24 mouse cellular contexts compared by ENCODE assay signal in the genomic region with DNA sequence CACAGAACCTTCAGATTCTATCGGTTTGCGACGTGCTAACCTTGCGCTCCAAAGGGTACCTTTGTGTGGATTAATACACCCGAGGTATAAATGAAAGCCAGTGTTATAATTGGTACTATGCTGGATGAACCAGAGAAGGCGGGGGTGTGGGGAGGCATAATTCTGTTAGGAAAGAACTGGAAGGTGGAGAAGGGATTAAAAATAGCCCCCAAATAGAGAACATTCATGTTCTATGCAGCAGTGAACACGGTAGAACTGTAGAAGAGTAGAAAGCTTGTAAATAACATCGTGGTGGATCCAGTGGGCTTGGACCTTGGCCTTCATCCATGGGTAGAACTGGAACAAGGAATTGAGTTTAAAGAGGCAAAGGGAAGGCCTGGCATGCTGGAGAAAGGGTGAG. TPM values are rescaled to one million over a fixed set of nuclear protein-coding genes. Genes with fewer than 3 reads are reported as not detected.
DNase-seq lines count a peak whose midpoint lies in the region; ATAC-seq and TF ChIP-seq lines count a peak whose summit lies in the region.
"Had no signal": no experiment of that assay in that cellular context is flagged by ENCODE, and none has a peak within 500 bp of the region (broad histone marks: within the 10 kb centered on the region; RNA-seq: fewer than 3 reads in every experiment).

No protein-coding gene starts in this region.

- H3K9ac ChIP-seq in heart, embryonic 12.5 days = no peak overlapping the region
- H3K9ac ChIP-seq in midbrain, embryonic 11.5 days (ENCODE audit: low read length) = no peak overlapping the region
- H3K9ac ChIP-seq in midbrain, postnatal 0 days (replicated peaks; ENCODE audit: low read length, poor library complexity, severe bottlenecking) = no peak overlapping the region

- TF ChIP-seq CTCF in midbrain, postnatal 0 days (IDR thresholded peaks at IDR 0.05) = no peak

- no peak for DNase-seq in frontal cortex, adult 2 months (ENCODE audit: extremely low spot score in 1 of 2, low spot score in 1 of 2)
- peak; percentile 83 for DNase-seq in heart, adult 11 months
- peak; percentile 59 for DNase-seq in midbrain, embryonic 11.5 days (ENCODE audit: low spot score, missing footprints)
- DNase-seq in midbrain, postnatal 0 days (ENCODE audit: low spot score) = no peak
- DNase-seq in right cerebral cortex, adult 18-20 months = peak; percentile 11
- DNase-seq in right cerebral cortex, postnatal 4 days = no peak
- DNase-seq: adrenal gland, adult 2 months; adrenal gland, adult 8-10 months; adrenal gland, postnatal 10 days; adrenal gland, postnatal 14 days; adrenal gland, postnatal 25 days; adrenal gland, postnatal 36 days; B cell, adult 2 months; cerebellum, adult 11 months; cerebellum, adult 11-12 months had no signal

- no peaks in the 10 kb centered on the region for H3K36me3 ChIP-seq in heart, embryonic 12.5 days
- H3K36me3 ChIP-seq in midbrain, embryonic 11.5 days (ENCODE audit: control insufficient read depth, insufficient read depth, low read length) = no peaks in the 10 kb centered on the region
- no peaks in the 10 kb centered on the region for H3K36me3 ChIP-seq in midbrain, postnatal 0 days (ENCODE audit: insufficient read depth, low read length)
- H3K36me3 ChIP-seq: G1E had no signal

- peaks cover 24% of the 10 kb centered on the region for H3K4me1 ChIP-seq in heart, embryonic 12.5 days (replicated peaks)
- no peaks in the 10 kb centered on the region; the same call in none of the 2 replicates for H3K4me1 ChIP-seq in midbrain, embryonic 11.5 days (ENCODE audit: control insufficient read depth, insufficient read depth, low read length)
- peaks cover 6% of the 10 kb centered on the region; the same call in 1 of the 2 replicates for H3K4me1 ChIP-seq in midbrain, postnatal 0 days (ENCODE audit: insufficient read depth, low read length)

- no peaks in the 10 kb centered on the region for H3K9me3 ChIP-seq in heart, embryonic 12.5 days (replicated peaks)
- H3K9me3 ChIP-seq in midbrain, embryonic 11.5 days (ENCODE audit: control insufficient read depth, low read length) = no peaks in the 10 kb centered on the region
- H3K9me3 ChIP-seq in midbrain, postnatal 0 days (ENCODE audit: low read length) = no peaks in the 10 kb centered on the region

- no peak overlapping the region for H3K4me2 ChIP-seq in heart, embryonic 12.5 days
- H3K4me2 ChIP-seq in midbrain, embryonic 11.5 days = no peak overlapping the region
- no peak overlapping the region for H3K4me2 ChIP-seq in midbrain, postnatal 0 days (ENCODE audit: low read depth, low read length, poor library complexity, severe bottlenecking)

- H3K4me3 ChIP-seq in heart, embryonic 12.5 days = no peak overlapping the region
- no peak overlapping the region for H3K4me3 ChIP-seq in midbrain, embryonic 11.5 days (ENCODE audit: low read depth, low read length)
- H3K4me3 ChIP-seq in midbrain, postnatal 0 days (ENCODE audit: low read depth, low read length) = no peak overlapping the region

- peak; percentile 51 for ATAC-seq in frontal cortex, adult (ENCODE audit: low TSS enrichment)
- ATAC-seq in heart, embryonic 12.5 days (ENCODE audit: insufficient number of reproducible peaks, low FRiP score) = no peak
- no peak for ATAC-seq in midbrain, embryonic 11.5 days (ENCODE audit: low FRiP score)
- no peak for ATAC-seq in midbrain, postnatal 0 days (ENCODE audit: low FRiP score)
- ATAC-seq: activated CD4-positive, CD25-positive, alpha-beta regulatory T cell, adult 4 months; CD4-positive, CD25-positive, alpha-beta regulatory T cell, adult 4 months; Patski had no signal

- WGBS in heart, embryonic 12.5 days = 89% methylated on average over 8 of the region's 8 CpGs
- WGBS in midbrain, embryonic 11.5 days = 94% methylated on average over 8 of the region's 8 CpGs
- WGBS in midbrain, postnatal 0 days = 94% methylated on average over 8 of the region's 8 CpGs

- H3K27ac ChIP-seq in heart, embryonic 12.5 days (ENCODE audit: poor library complexity, severe bottlenecking) = no peak overlapping the region
- H3K27ac ChIP-seq in midbrain, embryonic 11.5 days (ENCODE audit: low read depth, low read length) = no peak overlapping the region
- no peak overlapping the region for H3K27ac ChIP-seq in midbrain, postnatal 0 days (ENCODE audit: low read depth, low read length)

- H3K27me3 ChIP-seq in heart, embryonic 12.5 days (replicated peaks) = no peaks in the 10 kb centered on the region
- no peaks in the 10 kb centered on the region; the same call in 1 of the 2 replicates for H3K27me3 ChIP-seq in midbrain, embryonic 11.5 days (ENCODE audit: control insufficient read depth, insufficient read depth, low read length)
- H3K27me3 ChIP-seq in midbrain, postnatal 0 days (ENCODE audit: insufficient read depth, low read length) = no peaks in the 10 kb centered on the region
- H3K27me3 ChIP-seq: CH12.LX, Patski had no signal

RNA-seq across cellular contexts. Expression of a gene that starts 40.0 kb away (rescaled TPM):
- 13.1 and 13.9 TPM in 2 replicates for polyA plus RNA-seq in frontal cortex, adult 2 months (2012; rRNA removed)
- polyA plus RNA-seq in heart, embryonic 12.5 days (2016; fragmentation: Nextera tagmentation; extraction: Ambion mirVana) = 33.3 and 39.3 TPM in 2 replicates
- 5.9 and 7.5 TPM in 2 replicates for polyA plus RNA-seq in midbrain, embryonic 11.5 days (2014; fragmentation: Nextera tagmentation; extraction: Ambion mirVana)
- total RNA-seq in midbrain, postnatal 0 days (2014; rRNA removed) = 34.7 and 39.8 TPM in 2 replicates
- 16.4 and 17.1 TPM in 2 replicates for polyA plus RNA-seq in midbrain, postnatal 0 days (2015; fragmentation: Nextera tagmentation; extraction: Ambion mirVana)
- total RNA-seq: CH12.LX, MEL had no signal
- polyA plus RNA-seq: activated CD4-positive, CD25-positive, alpha-beta regulatory T cell, adult 4 months; C2C12; CD4-positive, CD25-positive, alpha-beta regulatory T cell, adult 4 months; G1E had no signal

Comparison
In these comparisons a context has a peak if more than half of its experiments do, and no peak if none do; other contexts are left out.
1. DNase-seq: peak in heart, adult 11 months (single experiment), midbrain, embryonic 11.5 days (single experiment) and right cerebral cortex, adult 18-20 months (single experiment); none in frontal cortex, adult 2 months (0 of 2), midbrain, postnatal 0 days (single experiment) and right cerebral cortex, postnatal 4 days (single experiment).